Mouse (Mus musculus): ENCODE results near the gene Pnma3.
"Not testable (repeated sequence)": the region's sequence is repeated elsewhere in the genome, so short reads cannot be mapped to it uniquely, and the experiment has no call there.

The Pnma3 gene

GRCm38 (mm10) chrX:73064415-73064793 is at the start of gene Pnma3:
Pnma3 (plus strand) TSS chrX:73064787.
- Histone ChIP-seq H3K36me3 (ENCODE audit: control insufficient read depth, insufficient read depth, low read length, poor library complexity, severe bottlenecking) (no peaks in the 10 kb centered on the region), H3K27me3 (ENCODE audit: control insufficient read depth, insufficient read depth, low read length, poor library complexity, severe bottlenecking) (no peaks in the 10 kb centered on the region)
- DNase-seq (ENCODE audit: low read depth, low spot score), result no peak

GRCm38 (mm10) chrX:73037003-73037402 is 27.6 kb upstream of the Pnma3 start, which contains the start of gene Pnma5:
Pnma5 (minus strand) TSS chrX:73037103.
- no peak for DNase-seq (ENCODE audit: low read depth, low spot score)
- no peaks in the 10 kb centered on the region for H3K27me3 ChIP-seq (ENCODE audit: control insufficient read depth, insufficient read depth, low read length, poor library complexity, severe bottlenecking)
- no peaks in the 10 kb centered on the region for H3K36me3 ChIP-seq (ENCODE audit: control insufficient read depth, insufficient read depth, low read length, poor library complexity, severe bottlenecking)

- no peak for DNase-seq (ENCODE audit: low read depth, low spot score)
- Histone ChIP-seq H3K27me3 (ENCODE audit: control insufficient read depth, insufficient read depth, low read length, poor library complexity, severe bottlenecking) (no peaks in the 10 kb centered on the region), H3K36me3 (ENCODE audit: control insufficient read depth, insufficient read depth, low read length, poor library complexity, severe bottlenecking) (no peaks in the 10 kb centered on the region)
Observed at GRCm38 (mm10) chrX:73038831-73039230, 25.8 kb upstream of the Pnma3 start.

GRCm38 (mm10) chrX:73039666-73040065 is 24.9 kb upstream of the Pnma3 start:
- no peaks in the 10 kb centered on the region for H3K36me3 ChIP-seq (ENCODE audit: control insufficient read depth, insufficient read depth, low read length, poor library complexity, severe bottlenecking)
- H3K27me3 ChIP-seq (ENCODE audit: control insufficient read depth, insufficient read depth, low read length, poor library complexity, severe bottlenecking), result no peaks in the 10 kb centered on the region

GRCm38 (mm10) chrX:73053860-73054563 is 10.6 kb upstream of the Pnma3 start:
- Histone ChIP-seq H3K27me3 (ENCODE audit: control insufficient read depth, insufficient read depth, low read length, poor library complexity, severe bottlenecking) (no peaks in the 10 kb centered on the region), H3K36me3 (ENCODE audit: control insufficient read depth, insufficient read depth, low read length, poor library complexity, severe bottlenecking) (no peaks in the 10 kb centered on the region)
- peak; percentile 92 for DNase-seq (ENCODE audit: low read depth, low spot score)

More at GRCm38 (mm10) chrX:73039666-73040065, 24.9 kb upstream of the Pnma3 start:
- DNase-seq (ENCODE audit: low read depth, low spot score), result no peak

- no peak for DNase-seq (ENCODE audit: low read depth, low spot score)
- no peaks in the 10 kb centered on the region for H3K36me3 ChIP-seq (ENCODE audit: control insufficient read depth, insufficient read depth, low read length, poor library complexity, severe bottlenecking)
- H3K27me3 ChIP-seq (ENCODE audit: control insufficient read depth, insufficient read depth, low read length, poor library complexity, severe bottlenecking), result no peaks in the 10 kb centered on the region
Observed at GRCm38 (mm10) chrX:73061528-73061927, 3.1 kb upstream of the Pnma3 start.

GRCm38 (mm10) chrX:73062323-73062722 is 2.3 kb upstream of the Pnma3 start:
- no peak for DNase-seq (ENCODE audit: low read depth, low spot score)
- no peaks in the 10 kb centered on the region for H3K36me3 ChIP-seq (ENCODE audit: control insufficient read depth, insufficient read depth, low read length, poor library complexity, severe bottlenecking)
- no peaks in the 10 kb centered on the region for H3K27me3 ChIP-seq (ENCODE audit: control insufficient read depth, insufficient read depth, low read length, poor library complexity, severe bottlenecking)

GRCm38 (mm10) chrX:73063512-73064414 is 824 bp upstream of the Pnma3 start:
- H3K36me3 ChIP-seq (ENCODE audit: control insufficient read depth, insufficient read depth, low read length, poor library complexity, severe bottlenecking), result no peaks in the 10 kb centered on the region
- no peaks in the 10 kb centered on the region for H3K27me3 ChIP-seq (ENCODE audit: control insufficient read depth, insufficient read depth, low read length, poor library complexity, severe bottlenecking)
- DNase-seq (ENCODE audit: low read depth, low spot score), result no peak

GRCm38 (mm10) chrX:73066765-73067312 is 2.3 kb downstream of the Pnma3 start:
- not testable (repeated sequence) for DNase-seq (ENCODE audit: low read depth, low spot score); H3K27me3 ChIP-seq (ENCODE audit: control insufficient read depth, insufficient read depth, low read length, poor library complexity, severe bottlenecking); H3K36me3 ChIP-seq (ENCODE audit: control insufficient read depth, insufficient read depth, low read length, poor library complexity, severe bottlenecking)

- DNase-seq (ENCODE audit: low read depth, low spot score), result peak; percentile 4
Observed at GRCm38 (mm10) chrX:73082267-73083055, 17.9 kb downstream of the Pnma3 start, which contains the start of gene Xlr4a. Xlr4a (minus strand) TSS chrX:73082478.

GRCm38 (mm10) chrX:73096941-73097508 is 32.4 kb downstream of the Pnma3 start, which contains the start of gene Xlr3a:
Xlr3a (minus strand) TSS chrX:73097095.
- DNase-seq (ENCODE audit: low read depth, low spot score), result peak; percentile 0
- H3K36me3 ChIP-seq (ENCODE audit: control insufficient read depth, insufficient read depth, low read length, poor library complexity, severe bottlenecking); H3K27me3 ChIP-seq (ENCODE audit: control insufficient read depth, insufficient read depth, low read length, poor library complexity, severe bottlenecking): not testable (repeated sequence)

More at GRCm38 (mm10) chrX:73082267-73083055, 17.9 kb downstream of the Pnma3 start, which contains the start of gene Xlr4a:
- H3K27me3 ChIP-seq (ENCODE audit: control insufficient read depth, insufficient read depth, low read length, poor library complexity, severe bottlenecking); H3K36me3 ChIP-seq (ENCODE audit: control insufficient read depth, insufficient read depth, low read length, poor library complexity, severe bottlenecking): not testable (repeated sequence)

GRCm38 (mm10) chrX:73116747-73117146 is 52.2 kb downstream of the Pnma3 start, which contains the start of gene Gm14685:
Gm14685 (plus strand) TSS chrX:73117047.
- DNase-seq (ENCODE audit: low read depth, low spot score); H3K27me3 ChIP-seq (ENCODE audit: control insufficient read depth, insufficient read depth, low read length, poor library complexity, severe bottlenecking); H3K36me3 ChIP-seq (ENCODE audit: control insufficient read depth, insufficient read depth, low read length, poor library complexity, severe bottlenecking): not testable (repeated sequence)

Data from splenic B cell, adult 2 months (primary cell).